Mouse (Mus musculus) layer of hippocampus, adult 9-10 months (tissue): ENCODE results near the gene Mrtfa.

Experiments
- DNase-seq: peaks from one replicate; pipeline ENCODE4 v3.0.0; 2022; ENCODE audit warnings: low spot score

Gene Mrtfa

GRCm38 (mm10) chr15:81101316-81101715 lies 89.2 kb downstream of the Mrtfa start:
- no peak for DNase-seq

- DNase-seq: no peak
Measured at GRCm38 (mm10) chr15:81099269-81099668, 91.3 kb downstream of the Mrtfa start.

- no peak for DNase-seq
Measured at GRCm38 (mm10) chr15:81098689-81099088, 91.9 kb downstream of the Mrtfa start.

GRCm38 (mm10) chr15:81097896-81098295 lies 92.7 kb downstream of the Mrtfa start:
- DNase-seq: no peak

GRCm38 (mm10) chr15:81097456-81097855 lies 93.1 kb downstream of the Mrtfa start:
- no peak for DNase-seq

- DNase-seq: no peak
Measured at GRCm38 (mm10) chr15:81096329-81097055, 94.1 kb downstream of the Mrtfa start.

GRCm38 (mm10) chr15:81093032-81093431 lies 97.5 kb downstream of the Mrtfa start:
- no peak for DNase-seq

GRCm38 (mm10) chr15:81091718-81092117 lies 98.8 kb downstream of the Mrtfa start:
- DNase-seq: no peak

GRCm38 (mm10) chr15:81087529-81087928 lies 103.0 kb downstream of the Mrtfa start:
- DNase-seq: no peak

GRCm38 (mm10) chr15:81086644-81087480 lies 103.7 kb downstream of the Mrtfa start:
- DNase-seq: no peak

- no peak for DNase-seq
Measured at GRCm38 (mm10) chr15:81083826-81084225, 106.7 kb downstream of the Mrtfa start.

GRCm38 (mm10) chr15:81083281-81083680 lies 107.3 kb downstream of the Mrtfa start:
- no peak for DNase-seq

- DNase-seq: no peak
Measured at GRCm38 (mm10) chr15:81081216-81081615, 109.3 kb downstream of the Mrtfa start.

- no peak for DNase-seq
Measured at GRCm38 (mm10) chr15:81080405-81080804, 110.2 kb downstream of the Mrtfa start.

GRCm38 (mm10) chr15:81079255-81079654 lies 111.3 kb downstream of the Mrtfa start:
- no peak for DNase-seq

- DNase-seq: no peak
Measured at GRCm38 (mm10) chr15:81077551-81077950, 113.0 kb downstream of the Mrtfa start.

- DNase-seq: no peak
Measured at GRCm38 (mm10) chr15:81074543-81074942, 116.0 kb downstream of the Mrtfa start.

- DNase-seq: no peak
Measured at GRCm38 (mm10) chr15:81073751-81074150, 116.8 kb downstream of the Mrtfa start.

- no peak for DNase-seq
Measured at GRCm38 (mm10) chr15:81072748-81073147, 117.8 kb downstream of the Mrtfa start.

GRCm38 (mm10) chr15:81070470-81070869 lies 120.1 kb downstream of the Mrtfa start:
- DNase-seq: no peak

- DNase-seq: no peak
Measured at GRCm38 (mm10) chr15:81068641-81069381, 121.7 kb downstream of the Mrtfa start.

- DNase-seq: no peak
Measured at GRCm38 (mm10) chr15:81067761-81068160, 122.8 kb downstream of the Mrtfa start.

GRCm38 (mm10) chr15:81066976-81067375 lies 123.6 kb downstream of the Mrtfa start:
- DNase-seq: no peak
